Mouse (Mus musculus): ENCODE results near the gene Eif3l.
A peak's percentile ranks its signal among the peaks of the same experiment; 100 is the strongest.
"Not testable (repeated sequence)": the region's sequence is repeated elsewhere in the genome, so short reads cannot be mapped to it uniquely, and the experiment has no call there.

Eif3l gene

DNA sequence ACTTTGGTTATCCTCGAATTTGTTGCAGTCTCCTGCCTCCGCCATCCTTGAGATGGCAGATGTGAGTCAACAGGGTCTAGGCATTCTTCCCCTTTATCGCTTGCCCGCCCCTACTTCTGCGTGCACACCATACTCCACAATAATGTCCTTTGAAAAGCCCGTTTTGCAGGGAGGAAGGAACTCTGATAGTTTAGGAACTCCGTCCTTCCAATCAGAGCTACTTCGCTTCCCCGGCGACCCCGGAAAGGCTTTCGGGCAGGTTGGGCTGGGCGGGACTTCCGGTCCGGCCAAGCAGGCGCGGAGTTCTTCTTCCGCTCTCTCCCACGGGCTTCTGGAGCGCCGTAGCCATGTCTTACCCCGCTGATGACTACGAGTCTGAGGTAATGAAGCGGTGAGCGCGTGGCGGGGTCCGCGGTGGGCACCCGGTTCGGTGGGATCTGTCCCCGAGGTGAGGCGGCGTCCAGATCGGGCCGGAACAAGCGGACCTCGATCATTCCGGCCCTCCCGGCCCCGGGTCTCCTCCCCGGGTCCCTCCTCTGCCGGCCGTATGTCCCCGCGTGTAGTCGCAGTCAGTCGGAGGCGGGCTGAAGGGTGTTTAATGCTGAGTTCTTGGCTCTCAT, at the start of gene Eif3l:
Gene Eif3l (plus strand): TSS at position 267 of the 620 bp plus-strand sequence.
- DNase-seq (ENCODE audit: extremely low read depth, insufficient read length, low spot score): peak; percentile 86

DNA sequence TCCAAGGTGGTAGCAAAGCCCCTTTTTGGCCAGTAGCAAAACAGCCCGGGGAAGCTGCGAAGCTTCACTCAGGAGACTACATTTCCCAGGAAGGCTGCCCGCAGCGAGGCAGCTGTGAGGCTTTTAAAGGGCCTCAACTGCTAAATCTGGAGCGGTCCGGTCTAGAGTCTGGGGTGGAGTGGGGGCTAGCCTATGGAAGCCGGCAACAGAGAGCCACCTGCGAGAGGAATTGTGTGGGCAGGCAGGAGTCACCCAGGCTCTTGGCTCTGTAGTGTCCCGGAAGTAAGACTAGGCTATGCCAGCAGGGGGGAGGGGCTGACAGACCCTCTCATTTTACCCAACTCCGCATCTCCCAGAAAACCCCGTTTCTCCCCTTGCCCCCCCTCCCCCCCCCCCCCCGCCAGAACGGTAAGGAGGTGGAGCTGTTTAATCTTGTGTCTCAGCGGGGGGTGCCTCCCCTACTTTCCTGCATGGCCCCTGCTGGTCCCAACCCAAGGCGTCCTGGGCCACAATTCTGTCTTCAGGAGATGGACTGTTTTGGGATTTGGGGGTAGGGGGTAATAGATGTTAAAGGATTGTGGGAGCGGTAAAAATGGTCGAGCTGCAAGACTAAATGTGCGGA, 49.2 kb upstream of the Eif3l start:
- no peak for DNase-seq (ENCODE audit: extremely low read depth, insufficient read length, low spot score)

DNA sequence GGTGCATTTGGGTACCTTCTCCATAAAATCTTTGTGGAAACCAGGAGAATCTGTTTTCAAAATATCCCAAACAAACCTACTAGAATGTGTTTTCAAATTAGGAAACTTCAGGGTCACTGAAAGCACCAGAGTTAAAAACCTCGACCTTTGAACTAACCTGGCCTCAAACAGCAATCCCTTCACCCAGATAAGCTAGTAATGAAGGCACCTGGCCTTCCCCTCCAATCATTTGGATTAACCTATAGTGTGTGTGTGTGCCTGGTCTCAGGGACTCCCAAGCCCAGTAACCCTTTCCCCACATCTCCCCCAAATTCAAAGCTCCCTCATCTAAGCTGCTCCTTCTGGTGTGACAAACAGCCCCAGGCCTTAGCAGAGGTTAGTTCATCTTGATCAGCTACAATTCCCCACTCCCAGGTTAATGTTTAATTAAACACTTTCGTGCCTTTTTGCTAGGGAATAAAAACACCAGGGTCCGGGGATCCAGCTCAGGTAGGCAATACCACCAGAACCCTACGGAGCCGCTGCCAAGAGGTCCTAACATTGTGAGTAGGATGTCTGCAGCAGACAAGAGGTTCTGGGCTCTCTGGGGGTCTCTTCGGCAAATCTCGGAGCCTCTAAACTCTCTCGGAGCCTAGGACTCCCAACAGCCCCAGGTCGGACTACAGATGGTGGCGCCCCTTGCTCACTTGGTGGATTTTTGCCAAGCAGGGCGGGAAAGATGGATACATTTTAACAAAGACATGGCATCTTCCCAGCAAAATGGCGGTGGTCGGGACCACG, 48.3 kb upstream of the Eif3l start:
- no peak for DNase-seq (ENCODE audit: extremely low read depth, insufficient read length, low spot score)

DNA sequence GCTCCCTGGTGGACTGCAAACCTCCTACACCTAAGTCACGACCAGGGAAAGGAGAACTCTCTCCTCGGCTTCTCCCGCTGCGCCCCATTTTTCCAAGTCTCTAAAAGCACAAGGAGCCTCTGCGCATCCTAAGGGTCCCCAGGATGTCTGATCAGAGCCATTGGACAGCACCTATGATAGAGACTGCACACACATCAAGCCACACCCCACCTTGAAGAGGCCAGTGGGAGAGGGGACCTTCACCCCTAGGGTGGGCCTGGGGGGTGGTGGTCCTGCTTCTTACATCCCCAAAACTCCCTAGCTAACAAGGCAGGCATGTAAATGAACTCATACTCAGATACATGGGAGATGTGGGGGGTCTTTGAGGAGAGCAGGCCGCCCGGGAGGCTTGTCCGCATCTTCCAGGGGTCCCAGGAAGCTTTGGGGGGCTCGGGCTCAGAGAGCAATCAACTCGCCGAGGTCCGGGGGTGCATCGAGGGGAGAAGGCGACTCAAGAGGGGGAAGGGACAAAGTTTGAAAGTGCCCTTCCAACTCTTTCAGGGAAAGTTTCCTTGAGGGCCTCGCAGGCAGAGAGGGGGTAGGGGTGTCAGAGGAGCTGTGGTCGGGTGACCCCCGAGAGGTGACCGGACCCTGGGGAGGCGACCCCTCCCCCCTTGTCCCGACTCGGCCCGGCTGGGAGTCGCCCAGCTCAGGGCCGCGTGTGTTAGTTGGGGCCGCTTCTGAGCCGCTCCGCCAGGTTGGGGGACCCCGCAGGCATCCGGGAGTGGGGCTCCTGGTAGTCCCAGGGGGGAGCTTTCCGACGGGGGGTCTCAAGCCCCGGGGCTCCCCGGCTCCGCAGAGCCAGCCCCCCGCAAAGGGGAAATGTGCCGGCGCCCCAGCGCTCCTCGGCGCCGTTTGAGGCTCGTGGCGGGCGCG, 47.4 kb upstream of the Eif3l start:
- DNase-seq (ENCODE audit: extremely low read depth, insufficient read length, low spot score): peak; percentile 69

DNA sequence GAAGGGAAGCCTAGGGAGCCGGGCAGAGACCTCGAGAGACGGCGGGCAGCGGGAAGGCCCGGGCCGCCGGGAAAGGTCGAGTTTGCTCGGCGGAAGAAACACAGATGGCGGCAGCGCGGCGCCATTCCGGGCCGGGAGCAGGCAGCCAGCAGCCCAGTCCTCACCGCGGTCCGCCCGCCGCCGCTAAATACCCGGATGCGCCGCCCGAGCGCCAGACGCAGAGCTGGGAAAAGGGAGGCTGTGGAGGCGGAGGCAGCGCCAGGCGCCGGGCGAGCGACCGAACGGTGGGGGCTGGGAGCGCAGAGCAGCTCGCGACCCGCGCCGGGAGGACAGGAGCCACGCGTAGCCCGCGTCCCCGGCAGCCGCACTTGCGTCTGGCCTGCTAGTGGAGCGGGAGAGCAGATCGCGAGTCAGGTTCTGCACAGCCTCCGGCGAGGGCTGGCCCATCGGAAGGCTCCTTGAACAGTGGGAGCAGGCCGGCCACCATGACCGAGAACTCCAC, 46.7 kb upstream of the Eif3l start, which contains the start of gene H1f0:
Gene H1f0 (plus strand): TSS at position 214 of the 502 bp plus-strand sequence.
- DNase-seq (ENCODE audit: extremely low read depth, insufficient read length, low spot score): peak; percentile 93

DNA sequence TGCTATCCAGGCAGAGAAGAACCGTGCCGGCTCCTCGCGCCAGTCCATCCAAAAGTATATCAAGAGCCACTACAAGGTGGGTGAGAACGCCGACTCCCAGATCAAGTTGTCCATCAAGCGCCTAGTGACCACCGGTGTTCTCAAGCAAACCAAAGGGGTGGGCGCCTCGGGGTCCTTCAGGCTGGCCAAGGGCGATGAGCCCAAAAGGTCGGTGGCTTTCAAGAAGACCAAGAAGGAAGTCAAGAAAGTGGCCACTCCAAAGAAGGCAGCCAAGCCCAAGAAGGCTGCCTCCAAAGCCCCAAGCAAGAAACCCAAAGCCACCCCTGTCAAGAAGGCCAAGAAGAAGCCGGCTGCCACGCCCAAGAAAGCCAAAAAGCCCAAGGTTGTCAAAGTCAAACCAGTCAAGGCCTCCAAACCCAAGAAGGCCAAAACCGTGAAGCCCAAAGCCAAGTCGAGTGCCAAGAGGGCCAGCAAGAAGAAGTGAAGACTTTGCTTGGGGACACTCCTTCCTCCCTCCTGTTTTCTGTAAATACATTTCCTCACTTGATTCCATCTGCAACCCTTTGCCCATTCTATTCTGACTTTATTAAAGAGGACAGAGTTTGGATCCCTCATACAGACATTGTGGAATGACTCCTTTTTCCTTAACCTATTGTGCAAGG, 46.0 kb upstream of the Eif3l start:
- no peak for DNase-seq (ENCODE audit: extremely low read depth, insufficient read length, low spot score)

DNA sequence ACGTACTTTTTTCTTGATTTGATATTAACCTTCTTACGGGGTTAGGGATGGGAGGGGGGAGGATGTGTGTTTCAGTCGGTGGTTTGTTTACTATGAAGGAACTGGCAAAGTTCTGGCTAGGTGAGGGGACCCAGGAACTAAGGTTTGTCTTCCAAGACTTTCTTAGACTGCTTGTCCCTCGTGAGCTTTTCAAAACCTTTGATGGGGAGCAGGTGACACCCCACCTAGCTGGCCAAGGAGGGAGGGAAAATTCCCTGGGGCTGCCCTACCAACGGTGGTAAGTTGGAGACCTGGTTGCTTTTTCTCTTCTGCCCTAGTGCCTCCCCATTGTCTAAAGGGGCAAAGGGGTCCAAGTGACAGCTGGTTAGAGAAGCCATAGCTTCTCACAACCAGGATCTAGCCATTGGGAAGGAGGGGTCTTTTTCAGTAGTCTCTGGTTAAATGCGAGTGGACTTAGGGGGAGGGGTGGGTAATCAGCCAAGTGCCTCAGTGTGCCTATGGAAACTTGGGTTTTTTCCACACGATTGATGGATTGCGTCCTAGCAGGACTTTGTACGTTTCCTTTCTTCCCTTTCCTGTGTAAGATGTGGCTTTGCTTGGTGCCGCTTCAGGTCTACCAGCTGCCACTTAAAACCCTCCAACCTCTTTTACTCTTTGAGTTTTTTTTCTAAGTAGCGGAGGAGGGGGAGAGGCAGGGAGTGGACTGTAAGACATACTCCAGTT, 45.3 kb upstream of the Eif3l start:
- peak; percentile 45 for DNase-seq (ENCODE audit: extremely low read depth, insufficient read length, low spot score)

DNA sequence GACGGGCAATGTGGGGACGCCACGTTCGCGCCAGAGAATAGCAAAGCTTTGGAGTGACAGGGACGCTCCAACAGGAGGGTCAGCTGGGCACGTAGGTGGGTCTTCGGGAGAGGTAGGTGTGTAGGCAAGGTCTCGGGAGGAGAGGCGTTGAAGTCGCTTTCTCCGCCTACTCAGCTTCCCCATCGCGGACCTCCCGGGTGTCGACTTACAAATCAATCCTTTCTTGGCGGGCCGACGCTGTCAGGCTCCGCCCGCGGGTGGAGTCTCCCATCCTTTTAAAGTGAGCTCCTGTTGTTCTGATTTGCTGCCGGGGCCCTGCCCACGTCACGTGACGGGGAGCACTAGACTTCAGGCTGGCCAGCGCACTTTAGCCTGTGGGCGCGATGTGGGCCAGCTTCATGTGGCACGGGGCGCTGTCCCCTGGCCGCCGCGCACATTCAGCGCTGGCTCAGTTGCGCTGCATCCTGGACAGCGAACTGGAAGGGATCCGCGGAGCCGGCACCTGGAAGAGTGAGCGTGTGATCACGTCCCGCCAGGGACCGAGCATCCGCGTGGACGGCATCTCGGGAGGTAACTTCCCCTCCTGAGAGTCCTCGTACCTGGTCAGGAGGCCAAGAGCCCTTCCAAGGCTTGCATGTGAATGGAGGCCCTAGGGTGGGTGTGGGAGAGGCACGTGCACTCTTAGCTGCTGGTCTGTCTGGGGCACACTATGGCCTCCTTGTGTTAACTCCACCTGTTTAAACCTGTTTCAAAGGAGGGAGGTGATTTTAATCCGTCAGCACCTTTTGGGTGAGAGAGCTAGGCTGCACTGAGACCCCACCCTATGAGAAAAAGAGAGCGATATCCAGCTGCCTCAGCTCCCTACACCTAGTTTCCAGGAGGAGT, 44.2 kb upstream of the Eif3l start:
- peak; percentile 98 for DNase-seq (ENCODE audit: extremely low read depth, insufficient read length, low spot score)

DNA sequence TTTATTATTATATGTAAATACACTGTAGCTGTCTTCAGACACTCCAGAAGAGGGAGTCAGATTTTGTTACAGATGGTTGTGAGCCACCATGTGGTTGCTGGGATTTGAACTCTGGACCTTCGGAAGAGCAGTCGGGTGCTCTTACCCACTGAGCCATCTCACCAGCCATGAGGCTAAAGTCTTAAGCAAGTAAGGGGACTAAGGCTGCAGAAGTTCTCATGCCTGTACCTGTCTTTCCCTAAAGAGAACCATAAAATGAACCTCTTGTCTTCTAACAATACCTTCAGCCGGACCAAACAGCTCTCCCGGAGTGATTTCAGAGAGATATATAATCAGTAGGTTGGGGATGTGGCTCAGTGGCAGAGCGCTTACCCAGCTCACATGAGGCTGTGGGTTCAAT, 43.1 kb upstream of the Eif3l start:
- not testable (repeated sequence) for DNase-seq (ENCODE audit: extremely low read depth, insufficient read length, low spot score)

DNA sequence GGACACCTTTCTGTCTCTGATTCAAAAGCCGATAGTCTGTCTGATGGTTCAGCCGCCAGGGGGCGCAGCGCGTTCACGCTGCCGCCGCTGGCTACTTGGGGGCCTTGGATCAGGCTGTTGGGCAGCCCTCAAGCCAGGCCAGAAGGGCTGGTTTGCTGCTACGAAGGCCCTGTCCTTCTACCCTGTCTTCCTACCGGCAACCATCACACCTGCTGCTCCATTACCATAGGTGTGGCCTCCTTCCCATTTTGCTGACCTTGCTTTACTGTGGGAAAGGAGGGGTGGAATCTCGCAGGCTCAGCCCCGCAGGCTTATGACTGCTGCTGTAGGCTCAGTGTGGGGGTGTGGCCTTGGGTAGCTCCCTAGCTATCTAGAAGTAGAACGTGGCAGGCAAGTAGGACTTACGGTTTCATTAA, 37.1 kb upstream of the Eif3l start:
- peak; percentile 79 for DNase-seq (ENCODE audit: extremely low read depth, insufficient read length, low spot score)

DNA sequence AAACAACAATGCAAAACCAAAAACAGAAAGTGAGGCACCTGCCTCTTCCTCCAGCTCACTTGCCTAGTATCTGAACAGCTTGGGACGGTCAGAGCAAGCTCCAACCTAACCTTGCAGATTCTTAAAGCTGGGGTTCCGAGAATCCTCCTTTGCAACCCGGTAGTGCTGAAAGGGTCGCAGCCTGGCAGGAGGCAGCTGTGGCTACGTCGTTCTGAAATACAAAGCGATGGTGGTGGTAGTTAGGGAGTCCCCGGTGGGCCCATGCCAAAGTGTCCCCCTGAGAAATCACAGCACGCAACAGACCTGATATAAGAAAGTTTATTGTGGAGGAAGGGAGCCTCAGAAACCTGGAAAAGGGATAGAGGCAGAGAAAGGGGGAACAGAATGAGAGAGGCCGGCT, 36.6 kb upstream of the Eif3l start:
- no peak for DNase-seq (ENCODE audit: extremely low read depth, insufficient read length, low spot score)

DNA sequence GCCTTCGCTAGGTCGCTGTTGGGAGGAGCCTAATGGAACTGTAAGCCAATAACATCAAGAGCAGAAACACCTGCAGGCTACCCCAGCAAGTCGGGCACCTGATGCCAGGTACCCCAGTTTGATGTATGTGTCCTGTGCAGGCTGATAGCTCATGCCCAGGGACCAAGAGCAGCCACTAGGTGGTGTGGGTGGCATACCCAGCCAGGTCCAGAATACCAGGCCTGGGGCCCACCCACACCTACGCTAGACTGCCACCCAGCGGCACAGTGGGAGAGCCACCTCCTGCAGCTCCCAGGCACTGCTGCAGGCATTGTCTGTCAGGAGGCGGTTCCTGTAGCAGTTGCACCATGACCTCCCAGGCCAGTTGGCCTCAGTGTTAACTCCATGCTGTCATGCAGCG, 36.1 kb upstream of the Eif3l start:
- DNase-seq (ENCODE audit: extremely low read depth, insufficient read length, low spot score): peak; percentile 81

DNA sequence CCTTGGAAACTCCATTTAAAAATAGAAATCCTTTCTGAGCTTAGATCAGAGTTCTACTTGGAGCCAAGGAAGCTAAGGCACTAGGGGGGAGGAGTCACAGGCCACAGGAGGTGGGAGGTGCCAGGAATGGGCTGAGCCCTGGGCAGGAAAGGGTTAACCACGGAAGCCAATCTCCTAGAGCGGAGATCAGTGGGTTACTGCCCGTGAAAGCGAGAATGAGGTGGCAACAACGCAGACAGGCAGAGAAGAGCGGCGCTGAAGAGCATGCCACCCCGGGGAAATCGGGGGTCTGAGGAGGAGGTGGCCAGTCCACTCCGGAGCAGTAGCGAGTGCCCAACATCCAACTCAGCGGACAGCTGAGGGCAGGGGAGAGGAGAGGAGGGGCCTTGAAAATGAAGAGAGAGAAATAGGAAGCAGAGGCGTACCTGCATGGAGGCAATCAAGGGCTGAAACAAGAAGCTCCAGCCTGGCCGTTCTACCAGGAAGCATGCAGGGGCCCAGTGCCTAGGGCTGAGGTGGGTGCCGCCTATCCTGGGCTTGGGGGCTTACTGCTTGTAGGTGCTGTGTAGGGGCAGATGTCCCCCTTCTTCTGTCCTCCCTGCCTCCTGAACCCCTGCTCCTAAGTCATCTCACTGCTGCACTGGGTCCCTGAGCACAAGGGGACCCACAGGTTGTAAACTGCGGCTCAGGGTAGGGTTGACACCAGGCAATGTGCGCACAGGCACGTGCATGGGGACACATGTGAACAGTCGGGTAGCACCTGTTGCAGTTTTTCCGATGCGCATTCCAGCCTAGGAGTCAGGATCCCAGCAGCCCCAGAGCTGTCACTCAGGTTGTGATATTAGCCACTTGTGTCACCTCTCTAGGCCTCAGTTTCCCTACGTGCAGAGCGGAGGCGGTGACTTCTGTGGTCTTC, 34.2 kb upstream of the Eif3l start:
- no peak for DNase-seq (ENCODE audit: extremely low read depth, insufficient read length, low spot score)

DNA sequence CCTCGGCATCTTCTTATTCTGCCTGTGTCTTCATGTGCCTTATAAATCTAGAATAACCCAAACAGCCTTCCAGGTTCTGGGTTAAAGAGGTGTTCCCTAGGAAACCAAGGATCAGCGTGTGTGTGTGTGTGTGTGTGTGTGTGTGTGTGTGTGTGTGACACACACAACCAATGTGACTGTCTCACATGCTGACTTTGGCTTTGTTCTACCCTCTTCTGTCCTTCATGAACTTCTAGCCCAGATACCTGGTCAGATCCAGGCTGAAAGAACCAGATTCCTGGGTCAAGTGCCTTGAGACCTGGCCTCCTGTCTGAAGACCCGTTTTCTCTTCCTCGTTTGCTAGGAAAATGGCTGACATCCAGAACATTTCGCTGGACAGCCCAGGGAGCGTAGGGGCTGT, 33.4 kb upstream of the Eif3l start, which contains the start of gene Galr3:
Gene Galr3 (plus strand): TSS at position 301 of the 400 bp plus-strand sequence.
- no peak for DNase-seq (ENCODE audit: extremely low read depth, insufficient read length, low spot score)

DNA sequence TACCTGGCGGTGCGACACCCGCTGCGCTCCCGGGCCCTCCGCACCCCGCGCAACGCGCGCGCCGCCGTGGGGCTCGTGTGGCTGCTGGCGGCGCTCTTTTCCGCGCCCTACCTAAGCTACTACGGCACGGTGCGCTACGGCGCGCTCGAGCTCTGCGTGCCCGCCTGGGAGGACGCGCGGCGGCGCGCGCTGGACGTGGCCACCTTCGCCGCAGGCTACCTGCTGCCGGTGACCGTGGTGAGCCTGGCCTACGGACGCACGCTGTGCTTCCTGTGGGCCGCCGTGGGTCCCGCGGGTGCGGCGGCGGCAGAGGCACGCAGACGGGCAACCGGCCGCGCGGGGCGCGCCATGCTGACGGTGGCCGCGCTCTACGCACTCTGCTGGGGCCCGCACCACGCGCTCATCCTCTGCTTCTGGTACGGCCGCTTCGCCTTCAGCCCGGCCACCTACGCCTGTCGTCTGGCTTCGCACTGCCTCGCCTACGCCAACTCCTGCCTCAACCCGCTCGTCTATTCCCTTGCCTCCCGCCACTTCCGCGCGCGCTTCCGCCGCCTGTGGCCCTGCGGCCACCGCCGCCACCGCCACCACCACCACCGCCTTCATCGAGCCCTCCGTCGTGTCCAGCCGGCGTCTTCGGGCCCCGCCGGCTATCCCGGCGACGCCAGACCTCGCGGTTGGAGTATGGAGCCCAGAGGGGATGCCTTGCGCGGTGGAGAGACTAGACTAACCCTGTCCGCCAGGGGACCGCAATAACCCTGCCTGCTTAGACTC, 32.1 kb upstream of the Eif3l start:
- DNase-seq (ENCODE audit: extremely low read depth, insufficient read length, low spot score): no peak

DNA sequence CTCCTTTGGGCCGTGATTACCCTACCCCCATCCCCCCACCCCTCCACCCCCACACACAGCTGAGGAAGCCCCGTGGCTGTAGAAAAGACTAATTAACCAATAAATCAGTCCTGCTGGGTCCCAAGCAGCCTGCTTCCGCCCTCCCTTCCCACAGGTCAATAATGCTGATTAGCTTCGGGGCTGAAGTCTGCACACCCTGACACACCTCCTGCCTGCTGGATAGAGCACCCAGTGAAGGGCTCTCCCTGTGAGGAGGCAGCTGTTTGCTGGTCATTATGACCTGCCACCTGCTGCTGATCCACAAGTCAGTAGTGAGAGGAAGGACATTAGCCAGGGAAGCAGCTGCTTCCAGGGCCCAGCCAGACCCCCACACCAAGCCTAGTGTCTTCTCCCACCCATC, 30.1 kb upstream of the Eif3l start:
- no peak for DNase-seq (ENCODE audit: extremely low read depth, insufficient read length, low spot score)

DNA sequence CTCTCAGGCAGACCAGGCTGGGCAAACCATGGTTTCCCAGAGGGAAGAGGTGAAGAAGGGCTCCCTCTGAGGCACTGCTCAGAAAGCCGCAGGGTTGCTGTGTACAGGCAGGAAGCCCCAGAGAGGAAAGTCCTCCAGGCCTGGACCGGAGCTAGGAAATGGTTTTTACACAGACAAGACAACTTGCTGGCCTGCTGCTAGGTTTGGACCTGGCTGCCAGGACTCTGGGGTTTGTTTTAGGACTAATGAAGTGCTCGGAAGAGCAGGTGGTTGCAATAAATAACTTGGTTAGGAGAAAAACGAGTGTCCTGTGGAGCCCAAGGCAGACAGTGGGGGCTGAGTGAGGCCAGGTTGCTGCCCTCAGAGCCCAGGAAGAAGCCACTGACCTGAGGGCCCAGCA, 26.8 kb upstream of the Eif3l start:
- no peak for DNase-seq (ENCODE audit: extremely low read depth, insufficient read length, low spot score)

All from 3134 (cell line).